Mouse (Mus musculus): ENCODE measurements around the gene Prkn.

- TF ChIP-seq POLR2A (IDR thresholded peaks at IDR 0.05; ENCODE audit: extremely low read depth, insufficient read depth, low read length): no peak
- TF ChIP-seq CTCF (IDR thresholded peaks at IDR 0.05; ENCODE audit: extremely low read depth, insufficient read depth, low read length): no peak
Observed at GRCm38 (mm10) chr17:11664610-11665345, 824.6 kb downstream of the Prkn start.
